Mouse (Mus musculus): Measurements from ENCODE around the gene Mrpl49.

GRCm38 (mm10) chr19:6009137-6009536 is 48.4 kb downstream of the Mrpl49 start:
- TF ChIP-seq CTCF (IDR thresholded peaks at IDR 0.05; ENCODE audit: extremely low read depth, insufficient read length, insufficient replicate concordance, low read depth, low read length) = no peak
- TF ChIP-seq POLR2A (IDR thresholded peaks at IDR 0.05; ENCODE audit: low read depth, low read length) = no peak

All from small intestine, adult 2 months (tissue).